Mouse (Mus musculus): Measurements from ENCODE around the gene Olfr1034. TPM values are rescaled to one million over a fixed set of nuclear protein-coding genes. Genes with fewer than 3 reads are reported as not detected.
A peak's percentile ranks its signal among the peaks of the same experiment; 100 is the strongest.
"Not testable (repeated sequence)": the region's sequence is repeated elsewhere in the genome, so short reads cannot be mapped to it uniquely, and the experiment has no call there.

Gene Olfr1034
- total RNA-seq (2021) = under 1 TPM; 0.10 to 0.27 TPM
- long read RNA-seq, experiment 1 = 0 reads
- long read RNA-seq, experiment 2 = 0 reads

DNA sequence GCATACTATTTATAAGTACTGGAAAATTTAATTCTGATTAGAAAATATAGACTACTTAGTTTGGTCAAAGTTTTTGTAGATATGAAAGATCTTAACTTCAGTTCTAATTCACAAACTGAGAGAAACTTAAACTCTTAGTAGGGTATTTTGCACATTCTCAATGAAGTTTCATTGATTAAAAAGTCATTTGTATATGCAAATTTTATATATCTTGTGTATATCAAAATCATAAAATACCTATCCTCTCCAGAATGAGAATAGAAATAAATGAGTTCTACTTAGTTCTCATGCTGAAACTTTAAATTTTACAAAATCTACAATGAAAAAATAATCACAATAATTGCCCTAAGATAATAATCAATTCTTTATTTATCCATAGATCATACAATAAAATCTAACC lies at the start of gene Olfr1034:
Gene Olfr1034, plus strand, starts transcription at position 301 of the 400 bp plus-strand sequence.
- DNase-seq (ENCODE audit: low spot score in 2 of 2) = no peak

DNA sequence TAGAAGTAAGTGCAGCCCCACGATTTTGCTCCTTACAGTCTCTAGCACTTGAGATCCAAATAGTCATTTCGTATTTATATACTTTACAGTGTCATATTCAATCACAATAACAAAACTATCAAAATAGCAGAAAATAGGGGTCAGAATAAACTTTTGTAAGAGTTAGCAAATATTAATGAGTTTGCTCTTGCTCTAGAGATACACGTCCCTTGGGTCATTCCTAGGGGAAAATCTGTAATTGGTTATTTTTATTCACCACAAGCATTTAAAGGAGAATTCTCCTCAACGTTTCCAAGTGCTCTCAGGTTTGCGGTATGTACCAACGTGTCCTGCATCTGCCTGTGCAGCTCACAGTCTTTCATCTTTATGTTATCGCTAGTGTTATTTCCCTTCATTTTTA lies 40.4 kb upstream of the Olfr1034 start, which contains the start of gene Olfr1032:
Gene Olfr1032, plus strand, starts transcription at position 301 of the 400 bp plus-strand sequence.
- no peak for DNase-seq (ENCODE audit: low spot score in 2 of 2)

DNA sequence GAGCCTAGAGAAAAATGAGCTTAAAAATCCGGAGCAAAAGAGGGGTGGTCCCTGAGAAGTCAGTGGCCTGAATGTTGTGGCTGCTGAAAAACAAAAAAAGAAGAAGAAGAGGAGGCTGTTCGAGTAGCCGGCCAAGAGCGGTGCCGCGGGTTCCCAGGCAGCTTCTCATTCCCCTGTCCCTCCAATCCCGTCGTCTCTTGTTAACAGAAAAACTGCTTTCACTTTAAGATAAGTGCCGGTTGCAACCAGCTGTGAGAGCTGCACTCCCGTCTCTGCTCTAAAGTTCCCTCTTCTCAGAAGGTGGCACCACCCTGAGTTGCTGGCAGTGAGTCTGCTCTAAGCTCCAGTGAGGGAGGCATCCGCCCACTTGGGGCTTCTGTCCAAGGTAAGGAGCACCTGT lies 25.3 kb upstream of the Olfr1034 start, which contains the start of gene Olfr1033:
Gene Olfr1033, plus strand, starts transcription at position 228 of the 400 bp plus-strand sequence.
- peak in 1 of 2 experiments; percentile 6 for DNase-seq (ENCODE audit: low spot score in 2 of 2)

DNA sequence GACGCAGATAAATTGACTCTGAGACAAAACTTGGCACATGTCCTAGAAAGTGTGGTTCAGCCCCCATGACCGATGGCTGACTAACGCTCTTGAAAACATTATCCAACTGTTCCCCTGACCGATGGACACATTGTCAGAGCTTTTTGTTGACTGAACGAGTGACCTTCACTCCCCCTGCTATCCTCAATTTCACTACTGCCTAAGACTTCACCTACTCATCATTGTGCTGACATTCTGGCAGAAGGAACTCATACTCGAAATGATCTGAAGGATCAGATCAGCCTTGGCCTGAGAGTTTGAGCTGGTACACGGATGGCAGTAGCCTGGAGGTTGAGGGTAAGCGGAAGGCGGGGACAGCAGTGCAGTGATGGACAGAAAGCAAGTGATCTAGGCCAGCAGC lies 24.1 kb upstream of the Olfr1034 start:
- DNase-seq (ENCODE audit: low spot score in 2 of 2) = not testable (repeated sequence)

DNA sequence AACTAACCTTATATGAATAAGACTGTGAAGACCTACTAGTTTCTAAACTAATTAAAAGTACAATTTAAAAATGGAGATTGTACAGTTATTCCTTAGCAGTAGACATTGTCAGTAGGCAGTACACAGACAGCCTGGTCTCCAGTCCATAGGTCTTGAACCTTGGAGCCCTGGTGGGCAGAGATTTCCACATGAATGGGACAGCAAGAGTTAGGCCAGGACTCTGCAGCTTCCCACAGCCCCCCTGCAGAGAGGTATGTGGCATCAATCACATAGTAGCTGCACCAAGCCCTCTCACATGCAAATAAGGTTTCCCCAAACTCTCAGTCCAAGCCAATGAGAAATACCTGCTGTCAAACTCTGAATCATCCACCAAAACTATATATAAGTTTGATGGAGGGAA lies 5.1 kb downstream of the Olfr1034 start:
- DNase-seq (ENCODE audit: low spot score in 2 of 2) = not testable (repeated sequence)

DNA sequence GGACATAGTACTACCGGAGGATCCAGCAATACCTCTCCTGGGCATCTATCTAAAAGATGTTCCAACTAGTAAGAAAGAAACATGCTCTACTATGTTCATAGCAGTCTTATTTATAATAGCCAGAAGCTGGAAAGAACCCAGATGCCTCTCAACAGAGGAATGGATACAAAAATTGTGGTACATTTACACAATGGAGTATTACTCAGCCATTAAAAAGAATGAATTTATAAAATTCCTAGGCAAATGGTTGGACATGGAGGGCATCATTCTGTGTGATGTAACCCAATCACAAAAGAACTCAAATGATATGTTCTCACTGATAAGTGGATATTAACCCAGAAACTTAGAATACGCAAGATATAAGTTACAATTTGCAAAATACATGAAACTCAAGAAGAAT lies 18.1 kb downstream of the Olfr1034 start:
- DNase-seq (ENCODE audit: low spot score in 2 of 2) = not testable (repeated sequence)

DNA sequence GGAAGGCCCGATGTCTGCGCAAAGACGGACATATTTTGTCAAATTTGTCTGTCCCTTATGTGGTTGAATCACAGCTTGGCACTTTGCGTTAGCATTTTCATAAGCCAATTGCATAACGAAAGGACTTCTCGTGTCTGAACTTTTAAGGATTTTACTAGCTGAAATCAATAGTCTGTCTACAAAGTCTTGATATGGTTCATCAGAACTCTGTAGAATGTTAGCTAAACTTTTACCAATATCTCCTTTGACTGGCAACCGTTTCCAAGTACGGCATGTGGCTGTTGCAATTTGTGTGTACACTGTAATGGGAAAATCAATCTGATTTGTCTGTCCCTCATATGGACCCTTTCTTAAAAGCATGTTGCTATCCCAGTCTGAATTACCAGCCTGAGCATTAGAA lies 24.5 kb downstream of the Olfr1034 start:
- no peak for DNase-seq (ENCODE audit: low spot score in 2 of 2)

DNA sequence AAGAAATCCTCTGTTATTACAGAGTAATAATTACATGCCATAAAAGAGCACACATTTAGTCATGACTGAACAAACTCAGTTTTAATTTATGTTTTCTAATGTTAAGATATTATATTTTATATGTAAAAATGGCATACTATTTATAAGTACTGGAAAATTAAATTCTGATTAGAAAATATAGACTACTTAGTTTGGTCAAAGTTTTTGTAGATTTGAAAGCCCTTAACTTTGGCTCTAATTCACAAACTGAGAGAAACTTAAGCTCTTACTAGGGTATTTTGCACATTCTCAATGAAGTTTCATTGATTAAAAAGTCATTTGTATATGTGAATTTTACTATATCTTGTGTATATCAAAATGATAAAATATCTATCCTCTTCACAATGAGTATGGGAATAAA lies 28.0 kb downstream of the Olfr1034 start, which contains the start of gene Olfr1036:
Gene Olfr1036, plus strand, starts transcription at position 301 of the 400 bp plus-strand sequence.
- not testable (repeated sequence) for DNase-seq (ENCODE audit: low spot score in 2 of 2)

DNA sequence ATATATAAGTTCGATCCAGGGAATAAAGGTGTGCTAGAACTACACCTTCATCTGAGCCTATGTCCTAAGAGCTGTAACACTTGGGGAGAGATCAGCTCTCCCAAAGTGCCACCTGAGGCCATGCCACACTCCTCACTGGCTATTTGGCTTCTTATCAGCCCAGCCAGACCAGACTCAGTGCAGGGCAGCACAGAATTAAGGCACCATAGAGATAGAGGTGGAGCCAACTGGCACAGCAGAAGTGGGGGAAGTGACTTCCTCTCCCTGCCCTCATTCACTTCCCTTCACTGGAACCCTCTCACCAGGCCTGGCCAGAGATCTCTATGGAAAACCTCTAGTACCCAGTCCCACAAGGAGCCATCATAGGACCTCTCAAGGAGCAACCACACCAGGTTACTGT lies 34.8 kb downstream of the Olfr1034 start:
- DNase-seq (ENCODE audit: low spot score in 2 of 2) = not testable (repeated sequence)

DNA sequence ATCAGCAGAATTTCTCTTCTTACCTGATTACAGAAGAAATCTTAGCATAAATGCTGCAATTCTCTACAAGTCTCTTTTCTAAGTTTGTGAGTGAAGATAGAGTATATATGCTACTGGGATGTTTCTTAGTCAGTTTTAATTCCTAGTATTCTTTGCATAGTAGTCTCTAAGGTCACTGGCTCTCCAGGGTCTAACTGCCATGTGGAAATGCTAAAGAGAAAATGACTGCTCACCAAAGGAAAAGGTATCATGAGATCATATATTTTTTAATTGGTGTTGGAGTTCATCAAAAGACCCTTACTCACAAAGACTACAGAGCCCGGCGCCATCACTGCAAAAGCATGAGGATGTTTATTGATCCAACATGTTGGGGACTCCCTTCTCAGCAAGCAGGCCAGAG lies 41.6 kb downstream of the Olfr1034 start, which contains the start of gene Olfr1037:
Gene Olfr1037, minus strand, starts transcription at position 101 of the 400 bp plus-strand sequence.
- no peak for DNase-seq (ENCODE audit: low spot score in 2 of 2)

Other genes starting within 250 kb of the Olfr1034 start
- gene Olfr1016, start 243.3 kb upstream of the Olfr1034 start, total RNA-seq (2021) = not detected
- not detected for gene Olfr1018, start 227.4 kb upstream of the Olfr1034 start, total RNA-seq (2021)
- gene Olfr1019, start 200.4 kb upstream of the Olfr1034 start, total RNA-seq (2021) = not detected
- gene Olfr1020, start 198.8 kb upstream of the Olfr1034 start, total RNA-seq (2021) = not detected
- not detected for gene Olfr1022, start 177.3 kb upstream of the Olfr1034 start, total RNA-seq (2021)
- not detected for gene Olfr1023, start 160.2 kb upstream of the Olfr1034 start, total RNA-seq (2021)
- gene Olfr1024, start 140.8 kb upstream of the Olfr1034 start, total RNA-seq (2021) = not detected
- gene Olfr1025-ps1, start 130.7 kb upstream of the Olfr1034 start, total RNA-seq (2021) = not detected
- gene Olfr1026, start 124.3 kb upstream of the Olfr1034 start, total RNA-seq (2021) = not detected
- gene Olfr1028, start 95.4 kb upstream of the Olfr1034 start, total RNA-seq (2021) = not detected
- gene Olfr1029, start 72.0 kb upstream of the Olfr1034 start, total RNA-seq (2021) = under 1 TPM in 1 of 2 experiments, not detected in 1; 0.30 TPM
- not detected for gene Olfr1030, start 66.6 kb upstream of the Olfr1034 start, total RNA-seq (2021)
- gene Olfr1031, start 55.6 kb upstream of the Olfr1034 start, total RNA-seq (2021) = not detected
- gene Olfr1032, start 40.3 kb upstream of the Olfr1034 start, total RNA-seq (2021) = not detected
- 1 to 10 TPM; 3.5 to 4.1 TPM for gene Olfr1033, start 25.2 kb upstream of the Olfr1034 start, total RNA-seq (2021)
- not detected for gene Olfr1036, start 28.1 kb downstream of the Olfr1034 start, total RNA-seq (2021)
- not detected for gene Olfr1037, start 41.5 kb downstream of the Olfr1034 start, total RNA-seq (2021)
- not detected for gene Olfr1039, start 90.1 kb downstream of the Olfr1034 start, total RNA-seq (2021)
- not detected for gene Olfr1040, start 100.9 kb downstream of the Olfr1034 start, total RNA-seq (2021)
- gene Olfr1042, start 116.0 kb downstream of the Olfr1034 start, total RNA-seq (2021) = not detected
- gene Olfr1043, start 121.7 kb downstream of the Olfr1034 start, total RNA-seq (2021) = not detected
- gene Olfr1044, start 132.0 kb downstream of the Olfr1034 start, total RNA-seq (2021) = not detected
- not detected for gene Olfr52, start 139.8 kb downstream of the Olfr1034 start, total RNA-seq (2021)
- gene Olfr1045, start 157.1 kb downstream of the Olfr1034 start, total RNA-seq (2021) = not detected
- not detected for gene Olfr1046, start 173.5 kb downstream of the Olfr1034 start, total RNA-seq (2021)
- gene Olfr1047, start 185.5 kb downstream of the Olfr1034 start, total RNA-seq (2021) = not detected
- not detected for gene Olfr1048, start 194.4 kb downstream of the Olfr1034 start, total RNA-seq (2021)
- gene Olfr1049, start 212.5 kb downstream of the Olfr1034 start, total RNA-seq (2021) = not detected
- not detected for gene Olfr1051, start 233.2 kb downstream of the Olfr1034 start, total RNA-seq (2021)
- not detected for gene Olfr1052, start 246.6 kb downstream of the Olfr1034 start, total RNA-seq (2021)

Measured in adrenal gland, adult 18-20 months (tissue).